In the genomic region with DNA sequence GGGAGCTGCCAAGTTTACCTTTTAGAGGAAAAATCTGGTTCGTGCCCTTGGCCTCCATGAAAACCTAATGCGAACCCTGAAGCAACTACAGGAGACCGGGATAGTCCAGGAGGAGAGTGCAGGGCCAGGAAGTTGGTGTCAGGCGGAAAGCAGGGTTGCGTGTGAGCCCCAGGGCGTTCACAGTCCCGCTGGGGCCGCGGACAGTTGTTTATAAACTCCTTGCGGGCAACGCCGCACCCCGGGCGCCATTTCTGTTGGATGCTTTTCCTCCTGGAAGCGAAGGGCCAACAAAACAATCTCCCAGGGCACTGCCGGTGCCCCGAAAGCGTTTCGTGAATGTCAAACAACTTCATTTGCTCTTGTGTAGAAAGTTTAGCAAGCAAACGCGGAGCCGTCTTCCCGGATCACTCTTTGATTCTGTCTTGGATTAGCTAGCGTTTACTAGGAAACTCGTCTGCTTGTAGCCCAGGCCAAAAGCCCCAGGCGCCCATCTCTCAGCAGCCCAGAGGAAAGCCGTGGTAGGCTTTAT, we compare ENCODE assay signal across 8 mouse cellular contexts. TPM values are rescaled to one million over a fixed set of nuclear protein-coding genes. Genes with fewer than 3 reads are reported as not detected.
DNase-seq lines count a peak whose midpoint lies in the region; ATAC-seq and TF ChIP-seq lines count a peak whose summit lies in the region.
"Had no signal": no experiment of that assay in that cellular context is flagged by ENCODE, and none has a peak within 500 bp of the region (broad histone marks: within the 10 kb centered on the region; RNA-seq: fewer than 3 reads in every experiment).

No protein-coding gene starts in this region.

- H3K4me2 ChIP-seq in heart, embryonic 15.5 days: peak overlapping the region; percentile 51
- peak overlapping the region; percentile 35 for H3K4me2 ChIP-seq in limb, embryonic 14.5 days (replicated peaks; ENCODE audit: low read depth, low read length, severe bottlenecking)

- no peak for TF ChIP-seq POLR2A in limb, embryonic 14.5 days (IDR thresholded peaks at IDR 0.05; ENCODE audit: borderline replicate concordance, extremely low read depth, insufficient read depth, insufficient read length)

- H3K9ac ChIP-seq in heart, embryonic 15.5 days: no peak overlapping the region
- H3K9ac ChIP-seq in limb, embryonic 14.5 days (ENCODE audit: low read depth, low read length, severe bottlenecking): no peak overlapping the region

- peak overlapping the region; percentile 25 for H3K4me3 ChIP-seq in heart, embryonic 15.5 days
- H3K4me3 ChIP-seq in limb, embryonic 14.5 days (replicated peaks; ENCODE audit: low read length): peak overlapping the region; percentile 20

- H3K27ac ChIP-seq in heart, embryonic 15.5 days: no peak overlapping the region
- no peak overlapping the region for H3K27ac ChIP-seq in limb, embryonic 14.5 days (replicated peaks; ENCODE audit: low read depth, low read length)

- H3K36me3 ChIP-seq in heart, embryonic 15.5 days: no peaks in the 10 kb centered on the region
- H3K36me3 ChIP-seq in limb, embryonic 14.5 days (ENCODE audit: control insufficient read depth, insufficient read depth, low read length): no peaks in the 10 kb centered on the region

- WGBS in heart, embryonic 15.5 days: 2% methylated on average over 27 of the region's 27 CpGs
- 1% methylated on average over 27 of the region's 27 CpGs for WGBS in limb, embryonic 14.5 days

- no peaks in the 10 kb centered on the region for H3K9me3 ChIP-seq in heart, embryonic 15.5 days (replicated peaks)
- H3K9me3 ChIP-seq in limb, embryonic 14.5 days (ENCODE audit: control insufficient read depth, low read length): no peaks in the 10 kb centered on the region

- ATAC-seq in heart, embryonic 15.5 days (replicated peaks; ENCODE audit: insufficient number of reproducible peaks, insufficient read depth, low FRiP score, low read depth): no peak
- ATAC-seq in limb, embryonic 14.5 days (ENCODE audit: low FRiP score, low read depth): no peak
- ATAC-seq in erythroid progenitor cell, adult 5-6 weeks (replicated peaks; ENCODE audit: low FRiP score, poor library complexity, severe bottlenecking): no peak

- peaks cover 99% of the 10 kb centered on the region for H3K27me3 ChIP-seq in heart, embryonic 15.5 days
- H3K27me3 ChIP-seq in limb, embryonic 14.5 days (ENCODE audit: control insufficient read depth, insufficient read depth, low read length): peaks cover 95% of the 10 kb centered on the region

- peak; percentile 43 for DNase-seq in testis, postnatal 10 days (ENCODE audit: low spot score)
- DNase-seq in testis, postnatal 14 days (ENCODE audit: low spot score): no peak
- no peak for DNase-seq in limb, embryonic 14.5 days (ENCODE audit: low spot score)
- no peak for DNase-seq in MN1 (ENCODE audit: low spot score)
- DNase-seq in frontal cortex, postnatal 10 days (ENCODE audit: low spot score in 2 of 2): no peak

- peaks cover 28% of the 10 kb centered on the region for H3K4me1 ChIP-seq in heart, embryonic 15.5 days (replicated peaks)
- peaks cover 15% of the 10 kb centered on the region for H3K4me1 ChIP-seq in limb, embryonic 14.5 days (ENCODE audit: control insufficient read depth, insufficient read depth, low read length)

RNA-seq across cellular contexts. Expression of gene Gm10320, which starts 11.1 kb away (rescaled TPM):
- polyA plus RNA-seq in heart, embryonic 15.5 days (2015; fragmentation: Nextera tagmentation; extraction: Ambion mirVana): 0.36 and 0.79 TPM in 2 replicates
- 1.3 and 1.6 TPM in 2 replicates for polyA plus RNA-seq in limb, embryonic 14.5 days (2012; rRNA removed)
- 0.84 and 2.3 TPM in 2 replicates for polyA plus RNA-seq in limb, embryonic 14.5 days (2014; fragmentation: Nextera tagmentation; extraction: Ambion mirVana)
- not detected in 2 replicates for total RNA-seq in erythroid progenitor cell, adult 5-6 weeks (2015; ENCODE audit: low replicate concordance)
- total RNA-seq in erythroid progenitor cell, adult 5-6 weeks (2017; ENCODE audit: low replicate concordance): 0.45 TPM in 1 of 2 replicates, not detected in the other
- total RNA-seq: heart, postnatal 10 days had no signal
